Mouse (Mus musculus): Measurements from ENCODE around the gene Eno4.
A peak's percentile ranks its signal among the peaks of the same experiment; 100 is the strongest.

Gene Eno4

DNA sequence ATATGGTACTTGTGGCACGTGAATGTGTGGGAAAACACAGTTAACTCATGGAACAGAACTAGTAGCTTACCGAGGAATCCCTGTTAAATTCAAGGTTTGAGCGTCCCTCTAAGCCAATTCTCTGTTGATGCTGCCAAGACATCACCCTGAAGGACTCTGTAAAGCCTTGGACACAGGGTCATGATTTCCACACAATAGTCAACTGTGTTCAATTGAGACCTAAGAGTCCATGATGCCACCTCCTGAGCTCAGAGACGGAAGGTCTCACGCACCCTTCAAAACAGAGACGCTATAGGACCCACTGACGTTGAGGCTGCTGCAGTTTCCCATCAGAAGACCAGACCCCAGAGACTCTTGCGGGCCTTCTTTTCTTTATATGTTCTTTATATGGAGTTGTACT, 30.9 kb downstream of the Eno4 start:
- DNase-seq (ENCODE audit: low spot score in 2 of 2) = no peak

DNA sequence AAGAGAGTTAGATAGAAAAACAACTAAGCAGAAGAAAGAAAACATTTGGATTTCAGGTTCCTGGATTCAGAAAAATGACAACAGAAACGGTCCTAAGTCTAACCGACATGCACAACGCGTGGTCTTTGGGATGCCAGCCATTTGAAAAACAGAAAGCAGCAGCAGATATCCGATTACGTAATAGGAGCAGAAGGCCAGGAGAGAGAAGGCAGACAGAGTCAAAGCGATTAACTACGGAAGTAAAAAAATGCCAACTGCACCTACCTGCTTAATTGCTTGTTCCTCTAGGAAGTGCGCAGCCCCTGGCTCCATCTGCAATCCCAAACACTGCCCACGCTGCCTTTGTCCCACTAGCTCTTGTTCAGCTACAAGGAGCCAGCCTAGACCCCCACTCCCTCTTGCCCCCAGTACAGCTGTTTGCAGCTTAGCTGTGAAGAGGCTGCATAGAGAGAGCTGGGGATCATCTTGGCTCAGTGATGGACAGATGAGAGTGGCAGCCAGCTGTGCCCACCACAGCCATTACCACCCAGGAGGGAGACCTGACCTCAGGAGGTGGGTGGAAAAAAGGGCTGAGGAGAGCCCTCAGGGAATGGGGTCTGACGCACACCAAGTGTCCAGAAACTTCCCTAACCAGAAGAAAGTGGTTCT, 32.1 kb downstream of the Eno4 start:
- DNase-seq (ENCODE audit: low spot score in 2 of 2) = no peak

DNA sequence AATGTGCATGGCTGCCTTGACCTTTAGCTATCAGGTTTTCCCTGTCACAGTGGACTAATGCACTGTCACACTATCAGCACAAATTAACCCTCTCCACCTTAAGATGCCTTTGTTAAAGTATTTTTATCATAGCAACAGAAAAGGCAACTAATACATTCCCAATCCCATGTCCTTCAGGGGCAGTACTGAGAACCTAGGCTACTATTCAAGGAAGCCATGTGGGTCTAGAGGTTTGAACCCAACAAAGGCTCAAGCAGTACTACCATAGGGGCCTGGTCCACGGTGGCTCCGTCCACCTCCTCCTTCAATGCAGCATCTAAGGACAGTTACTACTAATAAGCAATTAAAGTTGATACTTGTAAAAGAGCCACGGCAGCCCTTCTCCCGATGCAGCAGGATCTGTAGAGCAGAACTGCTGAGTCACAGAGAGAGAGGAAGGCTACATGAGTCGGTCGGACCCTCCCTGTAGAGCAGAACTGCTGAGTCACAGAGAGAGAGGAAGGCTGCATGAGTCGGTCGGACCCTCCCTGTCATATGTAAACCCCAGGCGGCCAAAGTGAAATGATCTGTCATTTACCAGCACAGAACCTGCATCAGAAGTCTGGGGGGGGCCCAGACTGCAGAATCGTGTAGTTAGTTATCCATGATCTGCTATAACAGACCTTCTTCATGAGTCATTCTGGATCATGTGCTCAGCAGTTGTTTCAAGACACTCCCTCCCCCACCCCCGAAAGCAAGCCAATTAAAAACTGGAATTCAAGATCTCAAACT, 35.4 kb downstream of the Eno4 start:
- peak; percentile 2 to 23 for DNase-seq (ENCODE audit: low spot score in 2 of 2)

DNA sequence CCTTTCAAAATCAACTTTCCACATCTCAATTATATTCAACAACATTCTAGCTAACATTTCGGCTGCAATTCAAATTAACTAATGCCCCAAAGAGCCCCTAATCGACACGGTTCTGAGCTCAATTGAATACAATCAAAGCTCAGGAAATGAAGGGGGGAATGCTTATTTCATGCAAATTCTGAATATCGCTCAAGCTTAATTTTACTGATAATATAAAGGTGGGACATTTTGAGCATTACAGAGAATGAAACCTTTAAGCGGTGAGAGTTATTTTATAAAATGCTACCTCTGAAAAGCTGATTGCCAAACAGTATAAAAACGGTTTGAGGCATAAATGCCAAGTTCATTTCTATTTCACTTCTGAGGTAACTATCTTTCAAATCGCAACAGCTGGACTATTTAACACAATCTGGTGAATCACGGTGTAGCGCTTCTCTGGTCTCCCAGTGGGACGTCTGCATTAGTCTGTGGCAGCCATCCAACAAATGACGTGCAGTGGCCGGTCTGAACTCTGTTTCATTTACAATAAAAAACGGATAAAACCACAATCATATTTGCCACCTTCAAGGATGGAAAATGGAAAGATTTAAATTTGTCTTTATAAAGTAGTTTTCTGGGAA, 36.3 kb downstream of the Eno4 start:
- DNase-seq (ENCODE audit: low spot score in 2 of 2) = peak in 1 of 2 experiments; percentile 7

GRCm38 (mm10) chr19:58980056-58980440, 36.8 kb downstream of the Eno4 start:
- no peak for DNase-seq (ENCODE audit: low spot score in 2 of 2)

DNA sequence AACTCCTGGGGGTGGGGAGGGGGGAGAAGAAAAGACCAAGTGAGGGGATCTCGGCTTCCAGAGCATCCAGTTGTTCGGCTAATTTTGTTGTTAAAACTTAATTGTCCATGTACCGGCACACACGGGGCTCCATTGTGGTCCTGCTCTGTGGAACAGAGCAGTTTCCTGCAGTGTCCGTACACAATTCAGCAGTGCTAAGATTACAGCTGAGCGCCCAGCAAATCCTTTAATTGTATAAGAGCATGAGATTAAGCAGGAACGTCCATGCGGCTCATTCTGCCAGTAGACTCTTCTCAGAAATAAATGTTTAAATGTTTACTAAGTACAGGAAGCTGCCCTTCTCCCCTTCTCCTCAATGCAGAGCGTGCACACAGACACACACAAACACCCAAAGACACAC, 38.3 kb downstream of the Eno4 start:
- DNase-seq (ENCODE audit: low spot score in 2 of 2) = no peak

DNA sequence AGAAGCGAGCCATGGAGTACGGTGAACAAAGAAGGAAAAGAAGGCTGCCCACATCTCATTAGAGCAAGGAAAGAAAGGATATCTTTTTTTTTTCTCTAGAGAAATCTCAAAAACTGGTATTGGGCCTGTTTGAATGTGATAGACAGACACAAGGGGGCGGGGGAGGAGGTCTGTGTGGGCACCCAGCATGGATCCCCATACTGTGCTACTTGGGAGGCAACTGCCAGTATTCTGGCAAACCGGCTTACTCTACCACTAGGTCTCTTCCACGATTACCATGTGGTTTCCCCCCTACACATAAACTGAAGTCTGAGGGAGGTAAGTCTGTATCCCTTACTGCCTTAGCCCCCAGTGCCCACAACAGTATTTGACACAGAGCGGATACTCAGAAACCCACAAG, 59.6 kb downstream of the Eno4 start:
- DNase-seq (ENCODE audit: low spot score in 2 of 2) = no peak

- no peak for DNase-seq (ENCODE audit: low spot score in 2 of 2)
Observed at GRCm38 (mm10) chr19:59006577-59007340, 63.5 kb downstream of the Eno4 start.

DNA sequence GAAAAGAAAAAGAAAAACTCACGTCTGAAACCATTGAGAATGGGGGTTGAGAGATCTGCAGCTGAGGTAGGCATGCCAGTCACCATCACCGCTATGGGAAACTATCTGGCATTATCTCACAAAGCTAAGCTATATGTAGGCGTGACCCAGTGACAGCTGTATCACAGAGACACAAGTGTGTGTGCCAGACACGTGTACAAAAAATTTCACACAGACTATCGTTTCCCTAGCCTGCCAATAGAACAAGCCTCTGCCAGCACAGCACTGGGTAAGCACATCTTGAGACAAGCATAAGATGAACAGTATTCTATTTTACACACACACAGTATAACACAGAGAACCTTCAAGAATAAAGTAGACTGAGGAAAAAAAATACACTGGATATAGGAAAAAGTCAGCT, 67.6 kb downstream of the Eno4 start:
- no peak for DNase-seq (ENCODE audit: low spot score in 2 of 2)
